Mouse (Mus musculus): ENCODE data around the gene BC030870. TPM values are rescaled to one million over a fixed set of nuclear protein-coding genes. Genes with fewer than 3 reads are reported as not detected.
"Not testable (repeated sequence)": the region's sequence is repeated elsewhere in the genome, so short reads cannot be mapped to it uniquely, and the experiment has no call there.

The BC030870 gene
- not detected in 2 replicates for polyA plus RNA-seq (2014; fragmentation: Nextera tagmentation; extraction: Ambion mirVana)

GRCm38 (mm10) chr8:65129199-65129788 is at the start of gene BC030870:
BC030870 (minus strand) TSS chr8:65129563.
- Histone ChIP-seq H3K27ac (no peak within 1 kb of the TSS), H3K9me3 (ENCODE audit: control insufficient read depth, low read length) (no peaks in the 10 kb centered on the region), H3K36me3 (replicated peaks; ENCODE audit: control insufficient read depth, insufficient read depth) (no peaks in the 10 kb centered on the region), H3K9ac (no peak within 1 kb of the TSS), H3K4me2 (replicated peaks) (no peak within 1 kb of the TSS), H3K4me3 (replicated peaks; ENCODE audit: low read length) (no peak within 1 kb of the TSS), H3K4me1 (replicated peaks; ENCODE audit: control insufficient read depth, insufficient read depth, low read length) (no peaks in the 10 kb centered on the region), H3K27me3 (ENCODE audit: control insufficient read depth, insufficient read depth, low read length) (no peaks in the 10 kb centered on the region)
- DNase-seq (ENCODE audit: low spot score) (no peak), ATAC-seq (ENCODE audit: low FRiP score) (no peak)
- 86% methylated on average over 15 of the region's 15 CpGs for WGBS

GRCm38 (mm10) chr8:65174746-65175476 is 45.5 kb upstream of the BC030870 start:
- Histone ChIP-seq H3K9me3 (ENCODE audit: control insufficient read depth, low read length) (no peaks in the 10 kb centered on the region), H3K27me3 (ENCODE audit: control insufficient read depth, insufficient read depth, low read length) (no peaks in the 10 kb centered on the region), H3K4me2 (replicated peaks) (no peak overlapping the region), H3K27ac (no peak overlapping the region), H3K9ac (no peak overlapping the region), H3K36me3 (replicated peaks; ENCODE audit: control insufficient read depth, insufficient read depth) (no peaks in the 10 kb centered on the region), H3K4me1 (replicated peaks; ENCODE audit: control insufficient read depth, insufficient read depth, low read length) (no peaks in the 10 kb centered on the region), H3K4me3 (replicated peaks; ENCODE audit: low read length) (no peak overlapping the region)
- no peak for ATAC-seq (ENCODE audit: low FRiP score)
- no peak for DNase-seq (ENCODE audit: low spot score)
- 71% methylated on average over 3 of the region's 3 CpGs for WGBS

DNA sequence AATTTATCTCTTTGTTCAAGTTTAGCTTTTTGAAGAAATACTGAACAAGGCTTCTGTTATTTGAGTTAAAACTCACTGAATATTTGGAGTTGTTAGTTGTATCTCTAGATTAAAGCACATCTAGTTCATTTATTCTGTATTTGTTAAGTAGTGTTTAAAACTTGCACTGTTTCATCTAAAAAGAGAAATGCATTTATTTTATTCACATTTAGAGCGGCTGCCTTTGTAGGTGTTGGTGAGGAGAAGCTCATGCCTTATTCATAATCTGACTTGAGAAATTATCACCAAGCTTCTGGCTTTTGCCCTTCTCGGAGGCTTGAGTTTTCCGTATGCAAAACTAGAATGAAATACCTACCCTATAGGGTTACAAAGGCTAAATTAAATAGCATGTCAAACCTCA is 39.8 kb upstream of the BC030870 start:
- Histone ChIP-seq H3K4me3 (replicated peaks; ENCODE audit: low read length) (no peak overlapping the region), H3K4me1 (replicated peaks; ENCODE audit: control insufficient read depth, insufficient read depth, low read length) (no peaks in the 10 kb centered on the region), H3K36me3 (replicated peaks; ENCODE audit: control insufficient read depth, insufficient read depth) (no peaks in the 10 kb centered on the region), H3K9ac (no peak overlapping the region), H3K4me2 (replicated peaks) (no peak overlapping the region), H3K9me3 (ENCODE audit: control insufficient read depth, low read length) (no peaks in the 10 kb centered on the region), H3K27me3 (ENCODE audit: control insufficient read depth, insufficient read depth, low read length) (no peaks in the 10 kb centered on the region), H3K27ac (no peak overlapping the region)
- WGBS = 82% methylated on average over 3 of the region's 3 CpGs
- ATAC-seq (ENCODE audit: low FRiP score) (no peak), DNase-seq (ENCODE audit: low spot score) (no peak)

- H3K9ac ChIP-seq; H3K9me3 ChIP-seq (ENCODE audit: control insufficient read depth, low read length); H3K4me1 ChIP-seq (replicated peaks; ENCODE audit: control insufficient read depth, insufficient read depth, low read length); H3K4me2 ChIP-seq (replicated peaks); H3K36me3 ChIP-seq (replicated peaks; ENCODE audit: control insufficient read depth, insufficient read depth); ATAC-seq (ENCODE audit: low FRiP score); H3K27ac ChIP-seq; H3K27me3 ChIP-seq (ENCODE audit: control insufficient read depth, insufficient read depth, low read length); H3K4me3 ChIP-seq (replicated peaks; ENCODE audit: low read length): not testable (repeated sequence)
- WGBS = 44% methylated on average over 1 of the region's 1 CpGs
- DNase-seq (ENCODE audit: low spot score) = peak; percentile 63
Measured at GRCm38 (mm10) chr8:65160676-65161075, 31.3 kb upstream of the BC030870 start.

- H3K4me2 ChIP-seq (replicated peaks) = no peak overlapping the region
- no peaks in the 10 kb centered on the region for H3K27me3 ChIP-seq (ENCODE audit: control insufficient read depth, insufficient read depth, low read length)
- WGBS = 53% methylated on average over 14 of the region's 14 CpGs
- no peaks in the 10 kb centered on the region for H3K9me3 ChIP-seq (ENCODE audit: control insufficient read depth, low read length)
- H3K36me3 ChIP-seq (replicated peaks; ENCODE audit: control insufficient read depth, insufficient read depth) = no peaks in the 10 kb centered on the region
- no peak overlapping the region for H3K9ac ChIP-seq
- peak; percentile 40 for DNase-seq (ENCODE audit: low spot score)
- H3K4me3 ChIP-seq (replicated peaks; ENCODE audit: low read length) = no peak overlapping the region
- no peak overlapping the region for H3K27ac ChIP-seq
- no peaks in the 10 kb centered on the region for H3K4me1 ChIP-seq (replicated peaks; ENCODE audit: control insufficient read depth, insufficient read depth, low read length)
- no peak; the same call in 1 of the 2 replicates for ATAC-seq (ENCODE audit: low FRiP score)
Measured at GRCm38 (mm10) chr8:65159096-65159748, 29.9 kb upstream of the BC030870 start.

- WGBS = 75% methylated on average over 4 of the region's 4 CpGs
- Histone ChIP-seq H3K9me3 (ENCODE audit: control insufficient read depth, low read length) (no peaks in the 10 kb centered on the region), H3K9ac (no peak overlapping the region), H3K4me1 (replicated peaks; ENCODE audit: control insufficient read depth, insufficient read depth, low read length) (no peaks in the 10 kb centered on the region), H3K4me2 (replicated peaks) (no peak overlapping the region), H3K27me3 (ENCODE audit: control insufficient read depth, insufficient read depth, low read length) (no peaks in the 10 kb centered on the region), H3K4me3 (replicated peaks; ENCODE audit: low read length) (no peak overlapping the region), H3K36me3 (replicated peaks; ENCODE audit: control insufficient read depth, insufficient read depth) (no peaks in the 10 kb centered on the region), H3K27ac (no peak overlapping the region)
- ATAC-seq (ENCODE audit: low FRiP score) (peak; percentile 39; the same call in 1 of the 2 replicates), DNase-seq (ENCODE audit: low spot score) (peak; percentile 31)
Measured at GRCm38 (mm10) chr8:65157901-65158300, 28.5 kb upstream of the BC030870 start.

DNA sequence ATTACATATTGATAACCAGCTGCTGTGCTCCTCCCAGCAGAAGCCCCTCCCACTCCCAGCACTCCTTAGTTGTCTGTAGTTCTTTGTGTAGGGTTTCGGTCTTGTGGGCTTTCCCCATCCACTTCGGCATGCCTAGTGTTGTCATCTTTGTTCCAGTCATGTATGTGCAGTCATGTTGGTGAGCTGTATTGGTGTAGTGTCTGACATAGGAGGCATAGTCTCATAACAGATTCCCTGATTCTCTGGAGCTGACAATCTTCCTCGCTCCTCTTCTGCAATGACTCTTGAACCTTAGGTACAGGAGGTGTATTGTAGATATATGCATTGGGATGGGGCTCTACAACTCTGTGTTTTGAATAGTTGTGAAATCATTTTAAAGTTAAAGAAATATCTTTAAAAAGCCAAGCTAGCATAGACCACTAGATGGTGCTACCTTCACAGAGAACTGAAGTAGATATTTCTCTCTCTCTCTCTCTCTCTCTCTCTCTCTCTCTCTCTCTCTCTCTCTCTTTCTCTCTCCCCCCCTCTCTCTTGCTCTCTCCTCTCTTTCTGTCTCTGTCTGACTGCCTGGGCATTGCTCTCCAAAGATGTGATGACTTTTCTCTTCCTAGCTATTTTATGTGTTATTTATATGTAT is 9.6 kb upstream of the BC030870 start:
- ATAC-seq (ENCODE audit: low FRiP score) (no peak), DNase-seq (ENCODE audit: low spot score) (peak; percentile 33)
- no peaks in the 10 kb centered on the region for H3K4me1 ChIP-seq (replicated peaks; ENCODE audit: control insufficient read depth, insufficient read depth, low read length)
- no peaks in the 10 kb centered on the region for H3K27me3 ChIP-seq (ENCODE audit: control insufficient read depth, insufficient read depth, low read length)
- H3K4me2 ChIP-seq (replicated peaks) = no peak overlapping the region
- H3K36me3 ChIP-seq (replicated peaks; ENCODE audit: control insufficient read depth, insufficient read depth) = no peaks in the 10 kb centered on the region
- no peak overlapping the region for H3K4me3 ChIP-seq (replicated peaks; ENCODE audit: low read length)
- 75% methylated on average over 3 of the region's 3 CpGs for WGBS
- H3K9ac ChIP-seq = no peak overlapping the region
- no peak overlapping the region for H3K27ac ChIP-seq
- H3K9me3 ChIP-seq (ENCODE audit: control insufficient read depth, low read length) = no peaks in the 10 kb centered on the region

DNA sequence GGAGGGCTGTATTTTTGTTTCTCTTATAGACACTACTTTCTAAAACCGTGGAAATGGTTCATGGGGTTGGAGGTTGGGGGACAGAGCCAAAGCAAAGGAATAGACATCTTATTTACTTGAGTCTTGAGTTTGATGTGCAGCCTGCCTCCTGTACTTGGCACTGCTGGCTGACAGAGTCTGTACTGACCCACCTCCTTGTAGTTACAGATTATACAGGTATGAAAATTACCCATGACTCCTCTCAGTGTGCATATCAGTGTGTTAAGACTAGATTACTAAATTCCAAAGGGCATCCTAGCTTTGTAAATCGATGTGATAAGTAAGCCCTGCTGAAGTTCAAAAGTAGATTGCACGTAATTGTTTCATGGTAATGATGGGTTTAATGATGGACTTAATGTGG is 2.9 kb downstream of the BC030870 start:
- DNase-seq (ENCODE audit: low spot score) (no peak), ATAC-seq (ENCODE audit: low FRiP score) (no peak)
- WGBS = 75% methylated on average over 3 of the region's 3 CpGs
- no peak overlapping the region for H3K9ac ChIP-seq
- H3K36me3 ChIP-seq (replicated peaks; ENCODE audit: control insufficient read depth, insufficient read depth) = no peaks in the 10 kb centered on the region
- H3K27me3 ChIP-seq (ENCODE audit: control insufficient read depth, insufficient read depth, low read length) = no peaks in the 10 kb centered on the region
- no peak overlapping the region for H3K4me2 ChIP-seq (replicated peaks)
- no peaks in the 10 kb centered on the region for H3K9me3 ChIP-seq (ENCODE audit: control insufficient read depth, low read length)
- H3K27ac ChIP-seq = no peak overlapping the region
- no peak overlapping the region for H3K4me3 ChIP-seq (replicated peaks; ENCODE audit: low read length)
- H3K4me1 ChIP-seq (replicated peaks; ENCODE audit: control insufficient read depth, insufficient read depth, low read length) = no peaks in the 10 kb centered on the region

DNA sequence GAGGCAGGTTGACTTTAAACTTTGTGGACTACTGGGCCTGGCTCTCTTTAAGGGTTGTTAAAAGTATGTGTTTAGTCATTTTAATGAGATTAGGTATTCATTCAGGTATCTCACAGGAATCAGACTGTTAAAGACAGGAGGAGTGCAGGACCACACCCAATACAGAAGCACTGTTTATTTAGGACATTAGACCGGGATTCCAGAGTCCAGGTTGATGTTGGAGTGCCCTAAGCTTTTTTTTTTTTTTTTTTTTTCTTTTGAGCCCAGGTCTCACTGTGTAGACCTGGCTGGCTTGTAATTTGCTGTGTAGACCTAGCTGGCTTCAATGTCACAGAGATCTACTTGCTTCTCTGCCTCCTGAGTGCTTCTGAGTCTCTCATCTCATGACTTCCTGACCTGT is 3.3 kb downstream of the BC030870 start:
- H3K4me3 ChIP-seq (replicated peaks; ENCODE audit: low read length) = no peak overlapping the region
- ATAC-seq (ENCODE audit: low FRiP score) (no peak), DNase-seq (ENCODE audit: low spot score) (no peak)
- no peak overlapping the region for H3K9ac ChIP-seq
- 94% methylated on average over 1 of the region's 1 CpGs for WGBS
- H3K27ac ChIP-seq = no peak overlapping the region
- no peak overlapping the region for H3K4me2 ChIP-seq (replicated peaks)
- H3K27me3 ChIP-seq (ENCODE audit: control insufficient read depth, insufficient read depth, low read length) = no peaks in the 10 kb centered on the region
- H3K36me3 ChIP-seq (replicated peaks; ENCODE audit: control insufficient read depth, insufficient read depth) = no peaks in the 10 kb centered on the region
- H3K4me1 ChIP-seq (replicated peaks; ENCODE audit: control insufficient read depth, insufficient read depth, low read length) = no peaks in the 10 kb centered on the region
- no peaks in the 10 kb centered on the region for H3K9me3 ChIP-seq (ENCODE audit: control insufficient read depth, low read length)
